Mouse (Mus musculus): ENCODE data around the gene Ddx1.

The Ddx1 gene

DNA sequence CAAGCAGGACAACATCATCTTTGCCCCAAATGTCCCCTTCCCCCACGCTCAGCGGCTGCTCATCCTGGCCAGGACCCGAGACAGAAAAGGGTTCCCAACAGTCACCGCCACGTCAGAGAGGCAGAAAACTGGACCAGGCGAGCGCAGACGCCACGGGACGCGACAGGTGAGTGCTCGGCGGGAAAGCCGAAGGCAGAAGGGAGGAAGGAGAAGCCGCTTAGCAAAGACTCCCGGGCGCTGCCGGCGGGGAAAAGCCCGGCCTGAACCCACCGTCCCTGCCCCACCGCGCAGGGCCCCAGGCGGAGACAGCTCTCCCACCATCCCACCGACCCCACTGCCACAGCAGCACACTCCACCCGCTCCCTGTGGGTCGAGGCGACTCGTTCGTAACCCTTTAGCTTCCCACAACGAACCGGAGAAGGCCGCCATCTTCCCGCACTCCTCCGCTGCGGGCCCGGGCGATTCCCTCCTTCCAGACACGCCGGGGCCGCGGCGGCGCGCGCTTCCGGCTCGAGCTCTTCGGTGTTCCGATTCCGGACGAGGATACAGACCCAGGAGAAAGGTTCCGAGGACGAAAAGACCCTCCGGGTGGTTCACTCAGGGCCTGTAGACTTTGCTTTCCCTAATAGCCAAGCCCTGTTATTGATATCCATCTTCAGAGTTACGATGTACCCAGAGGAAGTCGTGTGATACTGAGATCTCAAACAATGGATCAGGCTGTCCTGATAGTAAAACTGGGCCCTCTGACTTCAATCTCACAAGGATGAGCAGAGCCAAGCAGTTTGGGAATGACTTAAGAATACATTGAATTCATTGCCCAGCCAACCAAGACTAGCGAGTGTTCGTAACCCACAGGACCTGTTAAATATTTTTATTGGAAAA, at the start of gene Ddx1:
TSS of gene Ddx1 (minus strand) at position 523 of the 882 bp plus-strand sequence.
- peak; percentile 82 for DNase-seq (ENCODE audit: low read depth, low spot score)

- no peak for DNase-seq (ENCODE audit: low read depth, low spot score)
Measured at GRCm38 (mm10) chr12:13293421-13293881, 44.4 kb upstream of the Ddx1 start.

- no peak for DNase-seq (ENCODE audit: low read depth, low spot score)
Measured at GRCm38 (mm10) chr12:13291453-13291852, 42.4 kb upstream of the Ddx1 start.

DNA sequence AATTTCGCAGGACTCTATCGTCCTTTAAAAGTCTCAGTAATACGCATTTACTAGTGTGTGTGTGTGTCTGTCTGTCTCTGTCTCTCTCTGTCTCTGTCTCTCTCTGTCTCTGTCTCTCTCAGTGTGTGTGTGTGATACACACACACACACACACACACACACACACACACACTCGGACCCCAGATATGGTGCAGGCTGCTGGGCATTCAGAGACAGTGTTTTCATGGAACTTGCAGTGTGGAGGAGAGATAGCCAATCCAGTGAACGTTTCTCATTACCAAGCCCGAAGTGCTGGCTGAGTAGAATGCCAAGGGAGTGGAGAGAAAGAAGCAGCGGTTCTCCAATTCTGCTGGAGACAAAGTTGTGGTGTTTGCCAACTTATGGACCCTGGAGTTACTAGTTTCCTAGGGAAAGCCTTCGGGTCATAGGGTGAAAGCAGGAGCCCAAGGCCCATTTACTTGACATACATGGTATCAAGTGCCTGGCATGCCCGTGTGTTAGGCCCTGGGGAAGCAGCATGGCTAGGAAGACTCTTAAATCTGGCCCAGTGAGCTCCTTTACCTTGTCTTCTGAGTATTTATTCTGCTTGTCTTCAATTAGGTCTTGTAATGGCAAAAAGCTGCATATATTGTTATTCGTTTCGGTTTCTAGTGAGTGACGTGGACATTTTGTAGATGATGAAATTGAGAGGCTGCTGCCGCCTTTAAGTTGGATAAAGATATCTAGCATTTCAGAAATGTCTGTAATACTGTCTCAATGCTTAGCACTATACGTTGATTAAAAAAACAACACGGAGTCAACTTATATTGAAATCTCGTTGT, 20.8 kb upstream of the Ddx1 start:
- DNase-seq (ENCODE audit: low read depth, low spot score): peak; percentile 7

GRCm38 (mm10) chr12:13268826-13269449, 19.9 kb upstream of the Ddx1 start, which contains the start of gene Nbas:
Gene Nbas, plus strand, starts transcription at chr12:13269133.
- DNase-seq (ENCODE audit: low read depth, low spot score): peak; percentile 84

GRCm38 (mm10) chr12:13268412-13268811, 19.4 kb upstream of the Ddx1 start:
- no peak for DNase-seq (ENCODE audit: low read depth, low spot score)

DNA sequence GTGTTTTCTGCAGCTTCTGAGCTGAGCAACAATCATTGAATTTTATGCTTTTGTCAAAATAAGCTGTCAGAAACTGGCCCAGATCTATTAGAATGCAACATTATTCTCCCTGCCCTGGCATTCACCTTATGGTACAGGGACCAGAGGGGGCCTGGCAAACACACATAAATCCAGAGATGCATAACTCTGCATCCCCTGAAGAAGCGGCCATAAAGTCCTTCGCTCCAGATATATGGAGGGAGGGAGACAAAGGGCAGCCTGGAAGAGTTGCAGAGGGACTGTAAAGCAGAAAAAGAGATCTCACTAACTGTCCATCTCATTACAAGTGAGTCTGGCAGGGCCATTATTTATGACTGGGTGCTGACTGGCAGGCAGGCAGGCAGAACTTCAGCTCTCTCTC, 6.7 kb upstream of the Ddx1 start:
- DNase-seq (ENCODE audit: low read depth, low spot score): no peak

GRCm38 (mm10) chr12:13255068-13255467, 6.1 kb upstream of the Ddx1 start:
- no peak for DNase-seq (ENCODE audit: low read depth, low spot score)

GRCm38 (mm10) chr12:13249573-13249919, 533 bp upstream of the Ddx1 start:
- no peak for DNase-seq (ENCODE audit: low read depth, low spot score)

DNA sequence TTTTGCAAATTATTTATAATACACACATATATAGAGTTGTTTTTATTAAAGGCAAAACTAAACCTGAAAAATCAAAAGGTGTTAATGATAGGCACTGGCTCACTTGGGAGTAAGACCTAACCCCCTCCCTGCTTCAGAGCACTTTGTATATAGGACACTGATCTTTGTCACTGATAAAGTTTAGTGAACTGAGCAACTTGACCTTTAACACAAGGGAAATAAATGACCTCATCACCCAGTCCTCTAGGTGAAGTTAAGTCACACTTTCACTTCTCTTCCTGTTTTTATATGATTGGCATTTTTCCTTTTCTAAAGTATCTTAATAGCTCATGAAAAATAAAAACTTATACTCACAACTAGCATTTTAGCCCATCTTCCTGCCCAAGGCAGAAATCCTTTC, 6.6 kb downstream of the Ddx1 start:
- DNase-seq (ENCODE audit: low read depth, low spot score): no peak

- DNase-seq (ENCODE audit: low read depth, low spot score): no peak
Measured at GRCm38 (mm10) chr12:13218101-13218514, 30.9 kb downstream of the Ddx1 start.

DNA sequence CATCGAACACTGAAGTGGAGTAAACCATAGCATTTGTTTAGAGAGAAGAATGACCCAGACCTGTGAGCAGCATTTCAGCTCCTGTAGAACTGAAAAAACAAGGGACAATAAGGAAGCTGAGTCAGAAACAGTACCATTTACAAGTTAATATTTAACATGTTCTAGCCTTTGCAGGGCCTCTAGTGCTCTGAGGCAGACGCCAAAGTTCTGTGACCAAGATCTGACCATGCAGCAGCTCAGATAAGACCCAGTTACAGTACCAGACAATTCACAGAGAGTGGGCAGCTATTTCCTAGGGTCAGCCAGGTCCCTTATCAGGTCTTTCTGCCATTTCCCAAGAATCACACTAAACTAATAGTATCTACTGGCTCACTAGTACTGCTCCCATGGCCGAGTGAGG, 31.4 kb downstream of the Ddx1 start:
- DNase-seq (ENCODE audit: low read depth, low spot score): no peak

DNA sequence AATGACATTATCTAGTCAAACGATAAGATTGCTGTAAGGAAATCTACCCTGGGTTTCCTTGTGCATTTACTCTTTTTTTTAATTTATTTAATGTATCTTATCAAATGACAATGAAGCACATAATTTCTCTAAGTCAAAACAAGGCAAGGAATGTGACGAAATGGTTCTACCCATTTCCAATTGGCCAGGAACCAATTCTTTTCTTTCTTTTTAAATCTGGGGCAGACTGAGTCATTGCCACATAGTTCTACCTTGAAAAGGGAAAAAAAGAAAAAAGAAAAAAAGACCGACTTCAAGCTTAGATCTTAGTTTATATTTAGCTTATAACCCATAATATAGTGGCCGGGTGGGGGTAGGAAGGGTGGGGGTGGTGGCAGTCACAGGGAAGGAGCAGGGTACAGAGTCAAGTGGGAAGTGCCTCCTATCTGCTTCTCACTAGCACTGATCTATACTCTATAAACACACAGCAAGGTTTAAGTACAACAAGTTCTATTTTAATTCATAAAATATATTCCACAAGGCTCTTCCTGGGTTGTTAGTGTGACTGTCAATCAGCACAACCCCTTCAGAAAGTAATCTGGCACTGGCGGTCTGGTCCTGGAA, 32.4 kb downstream of the Ddx1 start:
- DNase-seq (ENCODE audit: low read depth, low spot score): no peak

GRCm38 (mm10) chr12:13214345-13215278, 34.4 kb downstream of the Ddx1 start:
- peak; percentile 80 for DNase-seq (ENCODE audit: low read depth, low spot score)

- no peak for DNase-seq (ENCODE audit: low read depth, low spot score)
Measured at GRCm38 (mm10) chr12:13211746-13212482, 37.1 kb downstream of the Ddx1 start.

GRCm38 (mm10) chr12:13209692-13210377, 39.2 kb downstream of the Ddx1 start:
- DNase-seq (ENCODE audit: low read depth, low spot score): no peak

GRCm38 (mm10) chr12:13208983-13209451, 40.0 kb downstream of the Ddx1 start:
- peak; percentile 27 for DNase-seq (ENCODE audit: low read depth, low spot score)

DNA sequence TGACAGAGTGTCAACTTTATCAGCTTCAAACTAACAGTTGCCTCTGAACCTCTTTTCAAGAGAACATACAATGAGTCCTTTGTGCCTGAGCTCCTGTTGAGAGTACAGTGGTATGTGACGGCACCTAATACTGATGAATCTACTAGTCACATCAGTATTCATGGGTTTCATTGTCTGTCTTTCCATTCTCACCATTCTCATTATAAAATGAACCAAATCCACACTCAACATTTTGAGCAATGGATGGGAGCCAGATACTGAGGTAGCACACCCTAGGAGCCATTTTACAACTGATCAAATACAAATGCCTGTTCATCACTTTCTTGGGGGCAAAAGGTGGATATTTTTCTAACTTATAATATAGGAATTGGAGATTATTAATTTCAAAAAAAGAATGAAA, 40.5 kb downstream of the Ddx1 start:
- DNase-seq (ENCODE audit: low read depth, low spot score): peak; percentile 21

DNA sequence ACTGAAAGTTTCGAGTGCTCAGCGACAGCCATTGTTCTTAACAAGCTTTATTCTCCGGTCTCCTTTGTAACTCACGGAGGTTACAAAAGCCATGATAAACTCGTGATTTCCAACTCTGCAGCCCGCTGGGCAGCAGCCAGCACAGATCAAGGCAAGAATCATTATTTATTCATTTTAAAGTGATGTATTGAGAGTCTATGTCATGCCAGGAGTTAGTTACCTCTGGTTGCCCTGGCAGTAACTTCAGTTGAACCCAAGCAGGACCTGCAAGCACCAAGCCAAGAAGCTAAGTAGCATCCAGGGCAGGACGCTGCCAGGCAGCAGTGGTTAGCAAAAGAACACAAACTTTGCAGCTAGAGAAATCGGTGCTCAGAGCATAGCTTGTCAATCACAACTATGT, 41.9 kb downstream of the Ddx1 start:
- no peak for DNase-seq (ENCODE audit: low read depth, low spot score)

Measured in R1 (cell line).